Mouse (Mus musculus) kidney, embryonic 15.5 days (tissue): ENCODE results near the gene Slc25a22. TPM values are rescaled to one million over a fixed set of nuclear protein-coding genes. Genes with fewer than 3 reads are reported as not detected.
A peak's percentile ranks its signal among the peaks of the same experiment; 100 is the strongest.
"Not testable (repeated sequence)": the region's sequence is repeated elsewhere in the genome, so short reads cannot be mapped to it uniquely, and the experiment has no call there.

Experiments
- ATAC-seq: fragments of 200-750 bp; cut with Nextera tagmentation; replicated peaks from 2 replicates; pipeline ENCODE4 v1.8.0; 2017; ENCODE audit warnings: moderate TSS enrichment; ENCODE audit not compliant: low FRiP score
- H3K27ac ChIP-seq: fragments of 300-500 bp; sonication (generic); 2 replicates; pipeline ENCODE4 v1.5.1; 2015; ENCODE audit warnings: mild to moderate bottlenecking, inconsistent platforms
- H3K27me3 ChIP-seq: fragments of 300-500 bp; sonication (generic); 2 replicates; pipeline ENCODE4 v1.6.1; 2015; ENCODE audit warnings: inconsistent platforms
- H3K36me3 ChIP-seq: fragments of 300-500 bp; sonication (generic); 2 replicates; pipeline ENCODE4 v1.6.1; 2015; ENCODE audit warnings: inconsistent platforms
- H3K4me1 ChIP-seq: fragments of 300-500 bp; sonication (generic); 2 replicates; pipeline ENCODE4 v1.6.1; 2015; ENCODE audit warnings: inconsistent platforms
- H3K4me2 ChIP-seq: fragments of 300-500 bp; sonication (generic); 2 replicates; pipeline ENCODE4 v1.6.1; 2015; ENCODE audit warnings: moderate library complexity, mild to moderate bottlenecking, inconsistent platforms
- H3K4me3 ChIP-seq: fragments of 300-500 bp; sonication (generic); replicated peaks from 2 replicates; pipeline ENCODE4 v1.5.1; 2015; ENCODE audit warnings: mild to moderate bottlenecking, inconsistent platforms
- H3K9ac ChIP-seq: fragments of 300-500 bp; sonication (generic); 2 replicates; pipeline ENCODE4 v1.6.1; 2015; ENCODE audit warnings: mild to moderate bottlenecking, inconsistent platforms
- H3K9me3 ChIP-seq: fragments of 300-500 bp; sonication (generic); replicated peaks from 2 replicates; pipeline ENCODE4 v1.6.1; 2016; ENCODE audit warnings: inconsistent platforms
- WGBS: fragments of 180-500 bp; shearing (Covaris S2); methylation state at CpG from one replicate; pipeline ENCODE4 v1.1.7; 2015; ENCODE audit warnings: mixed read lengths; 5-methylcytosine and 5-hydroxymethylcytosine counted together
- polyA plus RNA-seq: library from polyadenylated mRNA; unstranded; fragments of >200 nt; fragmentation: Nextera tagmentation; extraction: Ambion mirVana; gene quantifications from 2 replicates; pipeline ENCODE4 v1.2.1, GENCODE M21; 2015

The Slc25a22 gene
- polyA plus RNA-seq, 1 experiment from 2014 or later: 34.0 TPM

GRCm38 (mm10) chr7:141453636-141454035 is 15.9 kb upstream of the Slc25a22 start:
- no peaks in the 10 kb centered on the region for H3K9me3 ChIP-seq
- 68% methylated on average over 2 of the region's 2 CpGs for WGBS
- H3K4me3 ChIP-seq: no peak overlapping the region
- no peak for ATAC-seq
- H3K27ac ChIP-seq: no peak overlapping the region
- H3K27me3 ChIP-seq: no peaks in the 10 kb centered on the region
- H3K4me2 ChIP-seq: no peak overlapping the region
- no peak overlapping the region for H3K9ac ChIP-seq
- H3K4me1 ChIP-seq: peaks cover 42% of the 10 kb centered on the region
- peaks cover 44% of the 10 kb centered on the region for H3K36me3 ChIP-seq

GRCm38 (mm10) chr7:141451928-141452327 is 14.2 kb upstream of the Slc25a22 start:
- no peaks in the 10 kb centered on the region for H3K9me3 ChIP-seq
- H3K4me1 ChIP-seq: peaks cover 40% of the 10 kb centered on the region
- H3K4me2 ChIP-seq: no peak overlapping the region
- ATAC-seq: no peak
- peaks cover 41% of the 10 kb centered on the region for H3K36me3 ChIP-seq
- no peak overlapping the region for H3K4me3 ChIP-seq
- H3K9ac ChIP-seq: no peak overlapping the region
- no peaks in the 10 kb centered on the region for H3K27me3 ChIP-seq
- H3K27ac ChIP-seq: no peak overlapping the region

GRCm38 (mm10) chr7:141447110-141447991 is 9.7 kb upstream of the Slc25a22 start, which contains the start of gene Rplp2:
TSS of gene Rplp2 (plus strand) at chr7:141447370.
- Histone ChIP-seq H3K27ac (peak within 1 kb of the TSS; percentile 91), H3K9me3 (no peaks in the 10 kb centered on the region), H3K9ac (peak within 1 kb of the TSS; percentile 89), H3K4me2 (peak within 1 kb of the TSS; percentile 57), H3K36me3 (peaks cover 39% of the 10 kb centered on the region), H3K4me1 (peaks cover 41% of the 10 kb centered on the region), H3K4me3 (peak within 1 kb of the TSS; percentile 79), H3K27me3 (no peaks in the 10 kb centered on the region)
- peak; percentile 89 for ATAC-seq
- WGBS: under 1% methylated on average over 63 of the region's 63 CpGs

- Histone ChIP-seq H3K4me3 (peak overlapping the region; percentile 79; the same call in 1 of the 2 replicates), H3K36me3 (peaks cover 34% of the 10 kb centered on the region), H3K4me2 (peak overlapping the region; percentile 57), H3K27ac (0 out of 2 replicates have a peak overlapping the region, but pooled peaks have one; percentile 91), H3K4me1 (peaks cover 51% of the 10 kb centered on the region)
- ATAC-seq, H3K27me3 ChIP-seq, H3K9me3 ChIP-seq, H3K9ac ChIP-seq: not testable (repeated sequence)
- WGBS: 84% methylated on average over 3 of the region's 3 CpGs
Measured at GRCm38 (mm10) chr7:141446374-141446773, 8.7 kb upstream of the Slc25a22 start.

GRCm38 (mm10) chr7:141443828-141444237 is 6.1 kb upstream of the Slc25a22 start, which contains the start of gene Pidd1:
TSS of gene Pidd1 (minus strand) at chr7:141444025.
- H3K36me3 ChIP-seq: peaks cover 34% of the 10 kb centered on the region
- H3K27me3 ChIP-seq: no peaks in the 10 kb centered on the region
- H3K9me3 ChIP-seq: no peaks in the 10 kb centered on the region
- H3K4me2 ChIP-seq: peak within 1 kb of the TSS; percentile 93
- peak within 1 kb of the TSS; percentile 55 for H3K4me3 ChIP-seq
- WGBS: under 1% methylated on average over 25 of the region's 25 CpGs
- H3K9ac ChIP-seq: peak within 1 kb of the TSS; percentile 66
- peak within 1 kb of the TSS; percentile 84 for H3K27ac ChIP-seq
- ATAC-seq: peak; percentile 53
- H3K4me1 ChIP-seq: peaks cover 52% of the 10 kb centered on the region

- peak overlapping the region; percentile 55 for H3K4me3 ChIP-seq
- peak overlapping the region; percentile 84 for H3K27ac ChIP-seq
- H3K4me1 ChIP-seq: peaks cover 46% of the 10 kb centered on the region
- ATAC-seq: peak; percentile 7; the same call in 1 of the 2 replicates
- peak overlapping the region; percentile 66 for H3K9ac ChIP-seq
- no peaks in the 10 kb centered on the region for H3K9me3 ChIP-seq
- H3K36me3 ChIP-seq: peaks cover 36% of the 10 kb centered on the region
- no peaks in the 10 kb centered on the region for H3K27me3 ChIP-seq
- peak overlapping the region; percentile 93 for H3K4me2 ChIP-seq
- 17% methylated on average over 12 of the region's 12 CpGs for whole genome bisulfite sequencing
Measured at GRCm38 (mm10) chr7:141443081-141443821, 5.6 kb upstream of the Slc25a22 start.

GRCm38 (mm10) chr7:141442199-141442598 is 4.5 kb upstream of the Slc25a22 start:
- H3K4me1 ChIP-seq: peaks cover 51% of the 10 kb centered on the region
- 95% methylated on average over 13 of the region's 13 CpGs for WGBS
- H3K27me3 ChIP-seq: no peaks in the 10 kb centered on the region
- no peak for ATAC-seq
- no peaks in the 10 kb centered on the region for H3K9me3 ChIP-seq
- H3K4me2 ChIP-seq: peak overlapping the region; percentile 93
- H3K4me3 ChIP-seq: peak overlapping the region; percentile 55; the same call in 1 of the 2 replicates
- H3K27ac ChIP-seq: no peak overlapping the region
- H3K9ac ChIP-seq: peak overlapping the region; percentile 66; the same call in 1 of the 2 replicates
- H3K36me3 ChIP-seq: peaks cover 41% of the 10 kb centered on the region

- H3K9me3 ChIP-seq: no peaks in the 10 kb centered on the region
- H3K36me3 ChIP-seq: peaks cover 41% of the 10 kb centered on the region
- no peak overlapping the region for H3K27ac ChIP-seq
- peaks cover 53% of the 10 kb centered on the region for H3K4me1 ChIP-seq
- ATAC-seq: no peak
- WGBS: 91% methylated on average over 9 of the region's 9 CpGs
- H3K4me2 ChIP-seq: peak overlapping the region; percentile 14; the same call in 1 of the 2 replicates
- no peaks in the 10 kb centered on the region for H3K27me3 ChIP-seq
- H3K9ac ChIP-seq: no peak overlapping the region
- H3K4me3 ChIP-seq: no peak overlapping the region; the same call in 1 of the 2 replicates
Measured at GRCm38 (mm10) chr7:141441460-141441859, 3.8 kb upstream of the Slc25a22 start.

- peaks cover 62% of the 10 kb centered on the region for H3K4me1 ChIP-seq
- H3K27me3 ChIP-seq: no peaks in the 10 kb centered on the region
- no peak for ATAC-seq
- H3K4me3 ChIP-seq: no peak overlapping the region
- H3K27ac ChIP-seq: no peak overlapping the region
- WGBS: 31% methylated on average over 6 of the region's 6 CpGs
- H3K9me3 ChIP-seq: no peaks in the 10 kb centered on the region
- H3K9ac ChIP-seq: no peak overlapping the region
- peaks cover 41% of the 10 kb centered on the region for H3K36me3 ChIP-seq
- H3K4me2 ChIP-seq: no peak overlapping the region
Measured at GRCm38 (mm10) chr7:141440613-141441012, 2.9 kb upstream of the Slc25a22 start.

- Histone ChIP-seq H3K9me3 (no peaks in the 10 kb centered on the region), H3K27ac (no peak overlapping the region), H3K4me2 (no peak overlapping the region), H3K36me3 (peaks cover 41% of the 10 kb centered on the region), H3K4me1 (peaks cover 70% of the 10 kb centered on the region), H3K27me3 (no peaks in the 10 kb centered on the region), H3K9ac (no peak overlapping the region), H3K4me3 (no peak overlapping the region)
- 92% methylated on average over 11 of the region's 11 CpGs for WGBS
- no peak for ATAC-seq
Measured at GRCm38 (mm10) chr7:141439811-141440210, 2.1 kb upstream of the Slc25a22 start.

- H3K27ac ChIP-seq: no peak overlapping the region
- no peak for ATAC-seq
- no peak overlapping the region for H3K4me3 ChIP-seq
- H3K9me3 ChIP-seq: no peaks in the 10 kb centered on the region
- H3K27me3 ChIP-seq: no peaks in the 10 kb centered on the region
- peaks cover 41% of the 10 kb centered on the region for H3K36me3 ChIP-seq
- no peak overlapping the region for H3K9ac ChIP-seq
- H3K4me2 ChIP-seq: no peak overlapping the region
- peaks cover 73% of the 10 kb centered on the region for H3K4me1 ChIP-seq
- 95% methylated on average over 10 of the region's 10 CpGs for WGBS
Measured at GRCm38 (mm10) chr7:141439140-141439679, 1.5 kb upstream of the Slc25a22 start.
